Comparison of ENCODE assay signal across 8 mouse cellular contexts in the genomic region with DNA sequence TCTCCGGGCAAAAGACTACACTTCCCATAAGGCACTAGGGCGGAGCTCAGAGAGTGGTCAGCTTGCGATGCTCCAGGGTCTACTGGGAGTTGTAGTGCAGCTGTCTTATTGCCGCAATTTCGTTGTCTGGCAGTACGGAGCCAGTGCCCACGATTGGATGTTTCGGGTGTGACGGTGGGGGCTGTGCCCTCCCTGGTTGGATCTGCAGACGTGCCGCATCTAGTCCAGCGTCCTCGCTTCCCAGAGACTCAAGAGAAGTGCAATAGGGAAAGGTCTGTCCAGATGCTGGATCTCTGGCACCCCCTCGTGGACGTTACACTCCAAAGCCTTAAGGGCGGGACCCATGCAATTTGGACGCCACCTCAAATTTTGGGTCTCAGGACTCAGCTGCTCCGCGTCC. TPM values are rescaled to one million over a fixed set of nuclear protein-coding genes. Genes with fewer than 3 reads are reported as not detected.
DNase-seq lines count a peak whose midpoint lies in the region; ATAC-seq and TF ChIP-seq lines count a peak whose summit lies in the region.

No protein-coding gene starts in this region.

- dilution Hi-C loops in CH12.LX (cut with MboI; ENCODE audit: extremely low pct_ligation_motif_present, extremely low pct_unique_long_range_greater_than_20kb, low sequenced_read_pairs): no loop called here

- H3K4me1 ChIP-seq in CH12.LX (ENCODE audit: control insufficient read depth in 1 of 2, insufficient read depth in 2 of 2): peaks cover 0 to 32% of the 10 kb centered on the region in 2 experiments; a peak in 3 of 4 replicates
- peaks cover 4% of the 10 kb centered on the region for H3K4me1 ChIP-seq in forebrain, embryonic 12.5 days
- no peaks in the 10 kb centered on the region for H3K4me1 ChIP-seq in heart, postnatal 0 days (ENCODE audit: control insufficient read depth, insufficient read depth)
- H3K4me1 ChIP-seq in liver, embryonic 16.5 days (ENCODE audit: control insufficient read depth, low read depth, low read length): peaks cover 6% of the 10 kb centered on the region
- no peaks in the 10 kb centered on the region for H3K4me1 ChIP-seq in neural tube, embryonic 14.5 days (ENCODE audit: control insufficient read depth, insufficient read depth, low read length)

- WGBS in forebrain, embryonic 12.5 days: 7% methylated on average over 19 of the region's 19 CpGs
- WGBS in heart, postnatal 0 days: 5% methylated on average over 19 of the region's 19 CpGs
- 7% methylated on average over 19 of the region's 19 CpGs for WGBS in liver, embryonic 16.5 days (ENCODE audit: insufficient replicate concordance)
- WGBS in neural tube, embryonic 14.5 days: 5% methylated on average over 19 of the region's 19 CpGs

- peak overlapping the region in 1 of 3 experiments; percentile 14 for H3K4me3 ChIP-seq in CH12.LX (replicated peaks in 1 of 3; ENCODE audit: low read depth in 2 of 3, low read length in 2 of 3, poor library complexity in 1 of 3)
- peak overlapping the region; percentile 32 for H3K4me3 ChIP-seq in forebrain, embryonic 12.5 days (replicated peaks)
- H3K4me3 ChIP-seq in heart, postnatal 0 days (ENCODE audit: low read depth, low read length): peak overlapping the region; percentile 32
- H3K4me3 ChIP-seq in liver, embryonic 16.5 days (ENCODE audit: low read depth, low read length): peak overlapping the region; percentile 55
- peak overlapping the region; percentile 25 for H3K4me3 ChIP-seq in neural tube, embryonic 14.5 days (ENCODE audit: low read depth, low read length)

- H3K27ac ChIP-seq in CH12.LX (ENCODE audit: insufficient read depth, low read depth): no peak overlapping the region
- H3K27ac ChIP-seq in forebrain, embryonic 12.5 days: 0 out of 2 replicates have a peak overlapping the region, but pooled peaks have one; percentile 42
- no peak overlapping the region for H3K27ac ChIP-seq in heart, postnatal 0 days (ENCODE audit: low read depth)
- H3K27ac ChIP-seq in liver, embryonic 16.5 days (ENCODE audit: low read length): no peak overlapping the region
- H3K27ac ChIP-seq in neural tube, embryonic 14.5 days (ENCODE audit: low read depth, low read length): peak overlapping the region; percentile 70

- H3K4me2 ChIP-seq in CH12.LX (ENCODE audit: insufficient read depth, low read depth, poor library complexity, severe bottlenecking): no peak overlapping the region
- H3K4me2 ChIP-seq in forebrain, embryonic 12.5 days: peak overlapping the region; percentile 52
- peak overlapping the region; percentile 57 for H3K4me2 ChIP-seq in heart, postnatal 0 days (ENCODE audit: low read depth, low read length)
- H3K4me2 ChIP-seq in liver, embryonic 16.5 days (ENCODE audit: low read depth, low read length): peak overlapping the region; percentile 62
- H3K4me2 ChIP-seq in neural tube, embryonic 14.5 days (ENCODE audit: low read depth, low read length): peak overlapping the region; percentile 60

- ATAC-seq in forebrain, embryonic 12.5 days (ENCODE audit: low FRiP score): peak; percentile 98
- peak; percentile 97 for ATAC-seq in heart, postnatal 0 days (ENCODE audit: insufficient read depth, low read depth)
- peak; percentile 90 for ATAC-seq in liver, embryonic 16.5 days (ENCODE audit: low read depth)
- ATAC-seq in neural tube, embryonic 14.5 days (ENCODE audit: low read depth): peak; percentile 98

- peak; percentile 40 to 86; a peak in 2 of 4 replicates for TF ChIP-seq CTCF in CH12.LX (conservative IDR thresholded peaks at IDR 0.05 in 1 of 2, IDR thresholded peaks at IDR 0.05 in 1 of 2; ENCODE audit: low read depth in 2 of 2, low read length in 2 of 2)
- TF ChIP-seq CTCF in heart, postnatal 0 days (IDR thresholded peaks at IDR 0.05; ENCODE audit: low read depth): peak; percentile 93

- H3K9me3 ChIP-seq in CH12.LX (replicated peaks; ENCODE audit: low read length): no peaks in the 10 kb centered on the region
- H3K9me3 ChIP-seq in forebrain, embryonic 12.5 days: no peaks in the 10 kb centered on the region
- no peaks in the 10 kb centered on the region for H3K9me3 ChIP-seq in heart, postnatal 0 days (replicated peaks; ENCODE audit: control insufficient read depth, low read length)
- H3K9me3 ChIP-seq in liver, embryonic 16.5 days (replicated peaks; ENCODE audit: control insufficient read depth, low read length): no peaks in the 10 kb centered on the region
- H3K9me3 ChIP-seq in neural tube, embryonic 14.5 days (ENCODE audit: control insufficient read depth, low read length): no peaks in the 10 kb centered on the region

- H3K9ac ChIP-seq in CH12.LX (ENCODE audit: insufficient read depth, low read depth): no peak overlapping the region
- no peak overlapping the region for H3K9ac ChIP-seq in forebrain, embryonic 12.5 days
- no peak overlapping the region for H3K9ac ChIP-seq in heart, postnatal 0 days (replicated peaks; ENCODE audit: low read depth, low read length)
- H3K9ac ChIP-seq in liver, embryonic 16.5 days (ENCODE audit: low read depth, low read length): 0 out of 2 replicates have a peak overlapping the region, but pooled peaks have one; percentile 21
- no peak overlapping the region for H3K9ac ChIP-seq in neural tube, embryonic 14.5 days (replicated peaks; ENCODE audit: low read depth, low read length)

- TF ChIP-seq RAD21 in CH12.LX (IDR thresholded peaks at IDR 0.05; ENCODE audit: low read depth, low read length): peak; percentile 75

- TF ChIP-seq POLR2A in CH12.LX (IDR thresholded peaks at IDR 0.05; ENCODE audit: low read depth, low read length): no peak

- no peaks in the 10 kb centered on the region for H3K79me2 ChIP-seq in CH12.LX (replicated peaks; ENCODE audit: control insufficient read depth, extremely low read depth, insufficient read depth, poor library complexity, severe bottlenecking)

- H3K36me3 ChIP-seq in CH12.LX (replicated peaks in 1 of 2; ENCODE audit: control insufficient read depth in 1 of 2, insufficient read depth in 1 of 2, low read length in 1 of 2): peaks cover 22 to 54% of the 10 kb centered on the region in 2 experiments
- H3K36me3 ChIP-seq in forebrain, embryonic 12.5 days (replicated peaks): peaks cover 20% of the 10 kb centered on the region
- H3K36me3 ChIP-seq in heart, postnatal 0 days (replicated peaks; ENCODE audit: control insufficient read depth, insufficient read depth, low read length): peaks cover 22% of the 10 kb centered on the region
- peaks cover 6% of the 10 kb centered on the region; the same call in 1 of the 2 replicates for H3K36me3 ChIP-seq in liver, embryonic 16.5 days (ENCODE audit: control insufficient read depth, insufficient read depth)
- H3K36me3 ChIP-seq in neural tube, embryonic 14.5 days (ENCODE audit: control insufficient read depth, insufficient read depth, low read length): peaks cover 3% of the 10 kb centered on the region; the same call in 1 of the 2 replicates

- no peaks in the 10 kb centered on the region for H3K27me3 ChIP-seq in CH12.LX (replicated peaks)
- no peaks in the 10 kb centered on the region for H3K27me3 ChIP-seq in forebrain, embryonic 12.5 days
- H3K27me3 ChIP-seq in heart, postnatal 0 days (ENCODE audit: control insufficient read depth, insufficient read depth, low read length): no peaks in the 10 kb centered on the region
- H3K27me3 ChIP-seq in liver, embryonic 16.5 days (ENCODE audit: control insufficient read depth, insufficient read depth, low read depth, low read length): no peaks in the 10 kb centered on the region
- no peaks in the 10 kb centered on the region for H3K27me3 ChIP-seq in neural tube, embryonic 14.5 days (ENCODE audit: control insufficient read depth, insufficient read depth, low read length)

- in situ Hi-C loops in CH12.LX (cut with MboI; ENCODE audit: low pct_ligation_motif_present, low pct_unique_long_range_greater_than_20kb, low sequenced_read_pairs): loop anchor here (10.0 kb wide), 1 partner anchor 64 kb away; a partner anchor contains a TSS

- peak; percentile 80 for DNase-seq in CH12.LX (ENCODE audit: extremely low read depth)
- DNase-seq in c-Kit-positive CD71-positive TER-119-positive erythroid progenitor cells, embryonic 14.5 days (ENCODE audit: low spot score): peak; percentile 84
- peak; percentile 97 for DNase-seq in heart, postnatal 0 days (ENCODE audit: low spot score)
- peak; percentile 95 to 96 for DNase-seq in kidney, postnatal 4 days
- DNase-seq in testis, postnatal 10 days (ENCODE audit: low spot score): peak; percentile 96

- TF ChIP-seq EP300 in CH12.LX (IDR thresholded peaks at IDR 0.05; ENCODE audit: low read length): no peak
- no peak for TF ChIP-seq EP300 in heart, postnatal 0 days (IDR thresholded peaks at IDR 0.05; ENCODE audit: low read depth)

RNA-seq across cellular contexts. Expression of a gene that starts 19.2 kb away (rescaled TPM):
- total RNA-seq in CH12.LX (2012; rRNA removed) (30.9 and 36.6 TPM in 2 replicates), CH12.LX (2014; rRNA removed) (12.9 and 13.5 TPM in 2 replicates)
- 56.9 and 65.6 TPM in 2 replicates for polyA plus RNA-seq in CH12.LX (2012; ENCODE audit: insufficient read length, low read depth)
- polyA plus RNA-seq in forebrain, embryonic 12.5 days (2016; fragmentation: Nextera tagmentation; extraction: Ambion mirVana): 18.3 and 22.2 TPM in 2 replicates
- total RNA-seq in heart, postnatal 0 days (2014; rRNA removed; ENCODE audit: low replicate concordance): 70.6 and 97.2 TPM in 2 replicates
- 73.7 and 74.8 TPM in 2 replicates for polyA plus RNA-seq in heart, postnatal 0 days (2015; fragmentation: Nextera tagmentation; extraction: Ambion mirVana)
- 44.0 and 44.6 TPM in 2 replicates for polyA plus RNA-seq in liver, embryonic 16.5 days (2015; fragmentation: Nextera tagmentation; extraction: Ambion mirVana)
- 15.8 and 19.2 TPM in 2 replicates for polyA plus RNA-seq in neural tube, embryonic 14.5 days (2014; fragmentation: Nextera tagmentation; extraction: Ambion mirVana)

RNA-seq across cellular contexts. Expression of a gene that starts 26.1 kb away (rescaled TPM):
- total RNA-seq in CH12.LX (2012; rRNA removed) (0.38 and 0.51 TPM in 2 replicates), CH12.LX (2014; rRNA removed) (0.72 and 0.86 TPM in 2 replicates)
- 0.41 and 0.44 TPM in 2 replicates for polyA plus RNA-seq in CH12.LX (2012; ENCODE audit: insufficient read length, low read depth)
- not detected in 2 replicates for polyA plus RNA-seq in forebrain, embryonic 12.5 days (2016; fragmentation: Nextera tagmentation; extraction: Ambion mirVana)
- total RNA-seq in heart, postnatal 0 days (2014; rRNA removed; ENCODE audit: low replicate concordance): not detected in 2 replicates
- polyA plus RNA-seq in heart, postnatal 0 days (2015; fragmentation: Nextera tagmentation; extraction: Ambion mirVana): 0.12 TPM in 1 of 2 replicates, not detected in the other
- polyA plus RNA-seq in liver, embryonic 16.5 days (2015; fragmentation: Nextera tagmentation; extraction: Ambion mirVana): not detected in 2 replicates
- not detected in 2 replicates for polyA plus RNA-seq in neural tube, embryonic 14.5 days (2014; fragmentation: Nextera tagmentation; extraction: Ambion mirVana)

RNA-seq across cellular contexts. Expression of a gene that starts 27.9 kb away (rescaled TPM):
- 1.3 and 6.4 TPM in 2 replicates for total RNA-seq in CH12.LX (2012; rRNA removed)
- 1.8 and 2.5 TPM in 2 replicates for total RNA-seq in CH12.LX (2014; rRNA removed)
- 2.4 and 2.5 TPM in 2 replicates for polyA plus RNA-seq in CH12.LX (2012; ENCODE audit: insufficient read length, low read depth)
- polyA plus RNA-seq in forebrain, embryonic 12.5 days (2016; fragmentation: Nextera tagmentation; extraction: Ambion mirVana): 0.10 and 0.24 TPM in 2 replicates
- not detected in 2 replicates for total RNA-seq in heart, postnatal 0 days (2014; rRNA removed; ENCODE audit: low replicate concordance)
- not detected in 2 replicates for polyA plus RNA-seq in heart, postnatal 0 days (2015; fragmentation: Nextera tagmentation; extraction: Ambion mirVana)
- not detected in 2 replicates for polyA plus RNA-seq in liver, embryonic 16.5 days (2015; fragmentation: Nextera tagmentation; extraction: Ambion mirVana)
- not detected in 2 replicates for polyA plus RNA-seq in neural tube, embryonic 14.5 days (2014; fragmentation: Nextera tagmentation; extraction: Ambion mirVana)

RNA-seq across cellular contexts. Expression of a gene that starts 32.4 kb away (rescaled TPM):
- total RNA-seq in CH12.LX (2012; rRNA removed): 0.08 and 0.21 TPM in 2 replicates
- total RNA-seq in CH12.LX (2014; rRNA removed): 0.16 and 0.17 TPM in 2 replicates
- 0.34 and 0.44 TPM in 2 replicates for polyA plus RNA-seq in CH12.LX (2012; ENCODE audit: insufficient read length, low read depth)
- polyA plus RNA-seq in forebrain, embryonic 12.5 days (2016; fragmentation: Nextera tagmentation; extraction: Ambion mirVana): 0.13 TPM in 1 of 2 replicates, not detected in the other
- 0.53 TPM in 1 of 2 replicates, not detected in the other for total RNA-seq in heart, postnatal 0 days (2014; rRNA removed; ENCODE audit: low replicate concordance)
- polyA plus RNA-seq in heart, postnatal 0 days (2015; fragmentation: Nextera tagmentation; extraction: Ambion mirVana): 0.11 and 0.23 TPM in 2 replicates
- polyA plus RNA-seq in liver, embryonic 16.5 days (2015; fragmentation: Nextera tagmentation; extraction: Ambion mirVana): 0.05 and 0.06 TPM in 2 replicates
- polyA plus RNA-seq in neural tube, embryonic 14.5 days (2014; fragmentation: Nextera tagmentation; extraction: Ambion mirVana): not detected in 2 replicates

RNA-seq across cellular contexts. Expression of a gene that starts 34.5 kb away (rescaled TPM):
- total RNA-seq in CH12.LX (2012; rRNA removed): not detected in 2 replicates
- total RNA-seq in CH12.LX (2014; rRNA removed): not detected in 2 replicates
- polyA plus RNA-seq in CH12.LX (2012; ENCODE audit: insufficient read length, low read depth): 1.5 and 2.3 TPM in 2 replicates
- 0.42 and 0.52 TPM in 2 replicates for polyA plus RNA-seq in forebrain, embryonic 12.5 days (2016; fragmentation: Nextera tagmentation; extraction: Ambion mirVana)
- total RNA-seq in heart, postnatal 0 days (2014; rRNA removed; ENCODE audit: low replicate concordance): not detected in 2 replicates
- polyA plus RNA-seq in heart, postnatal 0 days (2015; fragmentation: Nextera tagmentation; extraction: Ambion mirVana): 0.11 and 0.34 TPM in 2 replicates
- polyA plus RNA-seq in liver, embryonic 16.5 days (2015; fragmentation: Nextera tagmentation; extraction: Ambion mirVana): 1.3 and 1.8 TPM in 2 replicates
- 0.40 and 0.60 TPM in 2 replicates for polyA plus RNA-seq in neural tube, embryonic 14.5 days (2014; fragmentation: Nextera tagmentation; extraction: Ambion mirVana)

Comparison
In these comparisons a context has a peak if more than half of its experiments do, and no peak if none do; other contexts are left out.
1. H3K27ac ChIP-seq: peak in forebrain, embryonic 12.5 days (single experiment) and neural tube, embryonic 14.5 days (single experiment); none in CH12.LX (single experiment), heart, postnatal 0 days (single experiment) and liver, embryonic 16.5 days (single experiment).
2. Peak in every context shown above with its lines, with median percentiles within 50 percentile points of each other: DNase-seq and ATAC-seq.